5 mouse cellular contexts compared by ENCODE assay signal in genomic region chr12:15536247-15536646, GRCm38 (mm10).
"Had no signal": no experiment of that assay in that cellular context is flagged by ENCODE, and none has a peak within 500 bp of the region (broad histone marks: within the 10 kb centered on the region; RNA-seq: fewer than 3 reads in every experiment).

No protein-coding gene starts in this region.

- H3K9me3 ChIP-seq: limb, embryonic 12.5 days; liver, embryonic 13.5 days had no signal

- H3K4me3 ChIP-seq: layer of hippocampus, adult 2 months; limb, embryonic 12.5 days; liver, embryonic 13.5 days had no signal

- H3K4me2 ChIP-seq: limb, embryonic 12.5 days; liver, embryonic 13.5 days had no signal

- H3K27ac ChIP-seq: layer of hippocampus, adult 2 months; limb, embryonic 12.5 days; liver, embryonic 13.5 days; stomach, postnatal 0 days had no signal

- ATAC-seq: liver, postnatal 0 days had no signal

- H3K4me1 ChIP-seq: liver, embryonic 13.5 days had no signal

- H3K36me3 ChIP-seq: limb, embryonic 12.5 days; liver, embryonic 13.5 days had no signal

- H3K9ac ChIP-seq: limb, embryonic 12.5 days; liver, embryonic 13.5 days; liver, postnatal 0 days had no signal

- H3K27me3 ChIP-seq: liver, embryonic 13.5 days had no signal
